11 mouse cellular contexts compared by ENCODE assay signal in genomic region chr12:118296236-118296635, GRCm38 (mm10). TPM values are rescaled to one million over a fixed set of nuclear protein-coding genes. Genes with fewer than 3 reads are reported as not detected.
DNase-seq lines count a peak whose midpoint lies in the region; ATAC-seq lines count a peak whose summit lies in the region.
"Had no signal": no experiment of that assay in that cellular context is flagged by ENCODE, and none has a peak within 500 bp of the region (broad histone marks: within the 10 kb centered on the region; RNA-seq: fewer than 3 reads in every experiment).

No protein-coding gene starts in this region.

- no peak for ATAC-seq in midbrain, embryonic 12.5 days (ENCODE audit: low FRiP score, low read depth)
- ATAC-seq in liver, embryonic 12.5 days: no peak
- ATAC-seq in neural tube, embryonic 15.5 days (ENCODE audit: low FRiP score): no peak

- H3K36me3 ChIP-seq in midbrain, embryonic 12.5 days: peaks cover 12% of the 10 kb centered on the region; the same call in 1 of the 2 replicates
- H3K36me3 ChIP-seq in midbrain, embryonic 10.5 days: peaks cover 49% of the 10 kb centered on the region
- H3K36me3 ChIP-seq in liver, embryonic 12.5 days: peaks cover 29% of the 10 kb centered on the region
- no peaks in the 10 kb centered on the region for H3K36me3 ChIP-seq in neural tube, embryonic 15.5 days

- intact Hi-C loops in left cerebral cortex, postnatal 10 days (cut with DNase I): no loop called here

- H3K4me2 ChIP-seq in midbrain, embryonic 12.5 days (replicated peaks): peak overlapping the region; percentile 47; the same call in 1 of the 2 replicates
- peak overlapping the region; percentile 62 for H3K4me2 ChIP-seq in liver, embryonic 12.5 days
- H3K4me2 ChIP-seq in neural tube, embryonic 15.5 days: peak overlapping the region; percentile 37
- H3K4me2 ChIP-seq: limb, embryonic 13.5 days had no signal

- 91% methylated on average over 2 of the region's 2 CpGs for WGBS in midbrain, embryonic 12.5 days
- 92% methylated on average over 2 of the region's 2 CpGs for WGBS in midbrain, embryonic 10.5 days
- whole genome bisulfite sequencing in liver, embryonic 12.5 days (ENCODE audit: insufficient replicate concordance): 63% methylated on average over 2 of the region's 2 CpGs
- WGBS in neural tube, embryonic 15.5 days: 93% methylated on average over 2 of the region's 2 CpGs

- H3K27ac ChIP-seq in midbrain, embryonic 12.5 days (replicated peaks): no peak overlapping the region
- no peak overlapping the region for H3K27ac ChIP-seq in midbrain, embryonic 10.5 days (replicated peaks)
- no peak overlapping the region for H3K27ac ChIP-seq in liver, embryonic 12.5 days
- H3K27ac ChIP-seq in neural tube, embryonic 15.5 days (replicated peaks): no peak overlapping the region
- H3K27ac ChIP-seq: limb, embryonic 13.5 days had no signal

- H3K4me3 ChIP-seq in midbrain, embryonic 12.5 days: no peak overlapping the region
- no peak overlapping the region for H3K4me3 ChIP-seq in midbrain, embryonic 10.5 days
- peak overlapping the region; percentile 37; the same call in 1 of the 2 replicates for H3K4me3 ChIP-seq in liver, embryonic 12.5 days
- H3K4me3 ChIP-seq in neural tube, embryonic 15.5 days (replicated peaks): no peak overlapping the region
- H3K4me3 ChIP-seq: limb, embryonic 13.5 days had no signal

- H3K9ac ChIP-seq in midbrain, embryonic 12.5 days (replicated peaks): no peak overlapping the region
- H3K9ac ChIP-seq in liver, embryonic 12.5 days: peak overlapping the region; percentile 31; the same call in 1 of the 2 replicates
- no peak overlapping the region for H3K9ac ChIP-seq in neural tube, embryonic 15.5 days (replicated peaks)
- H3K9ac ChIP-seq: limb, embryonic 13.5 days had no signal

- peaks cover 26% of the 10 kb centered on the region for H3K4me1 ChIP-seq in midbrain, embryonic 12.5 days
- H3K4me1 ChIP-seq in midbrain, embryonic 10.5 days: peaks cover 42% of the 10 kb centered on the region
- peaks cover 38% of the 10 kb centered on the region for H3K4me1 ChIP-seq in liver, embryonic 12.5 days
- peaks cover 29% of the 10 kb centered on the region for H3K4me1 ChIP-seq in neural tube, embryonic 15.5 days

- DNase-seq in midbrain, embryonic 10.5 days (ENCODE audit: low spot score): no peak
- peak; percentile 16 for DNase-seq in T-cell, adult 2 months (ENCODE audit: low spot score)
- DNase-seq in testis, postnatal 14 days (ENCODE audit: low spot score): no peak
- DNase-seq in left cerebral cortex, postnatal 10 days (ENCODE audit: extremely low spot score in 1 of 2, low spot score in 2 of 2): no peak
- DNase-seq: gastrocnemius, postnatal 25 days; heart, postnatal 10 days; thymus, postnatal 25 days had no signal

- no peaks in the 10 kb centered on the region for H3K27me3 ChIP-seq in midbrain, embryonic 12.5 days
- H3K27me3 ChIP-seq in midbrain, embryonic 10.5 days (ENCODE audit: low read depth, poor library complexity, severe bottlenecking): no peaks in the 10 kb centered on the region
- no peaks in the 10 kb centered on the region for H3K27me3 ChIP-seq in liver, embryonic 12.5 days (replicated peaks)
- no peaks in the 10 kb centered on the region for H3K27me3 ChIP-seq in neural tube, embryonic 15.5 days (replicated peaks)
- H3K27me3 ChIP-seq: limb, embryonic 13.5 days had no signal

- H3K9me3 ChIP-seq in midbrain, embryonic 12.5 days: no peaks in the 10 kb centered on the region
- no peaks in the 10 kb centered on the region for H3K9me3 ChIP-seq in midbrain, embryonic 10.5 days (replicated peaks)
- H3K9me3 ChIP-seq in liver, embryonic 12.5 days (replicated peaks): no peaks in the 10 kb centered on the region
- H3K9me3 ChIP-seq in neural tube, embryonic 15.5 days (replicated peaks): no peaks in the 10 kb centered on the region
- H3K9me3 ChIP-seq: limb, embryonic 13.5 days had no signal

RNA-seq across cellular contexts. Expression of gene Sp4, which starts 5.0 kb away (rescaled TPM):
- 21.4 and 23.9 TPM in 2 replicates for polyA plus RNA-seq in midbrain, embryonic 12.5 days (2016; fragmentation: Nextera tagmentation; extraction: Ambion mirVana)
- 10.2 and 15.1 TPM in 2 replicates for polyA plus RNA-seq in midbrain, embryonic 10.5 days (2016; fragmentation: Nextera tagmentation; extraction: Ambion mirVana)
- polyA plus RNA-seq in liver, embryonic 12.5 days (2016; fragmentation: Nextera tagmentation; extraction: Ambion mirVana): 7.2 and 7.6 TPM in 2 replicates
- polyA plus RNA-seq in neural tube, embryonic 15.5 days (2015; fragmentation: Nextera tagmentation; extraction: Ambion mirVana): 13.9 and 14.0 TPM in 2 replicates
- total RNA-seq in left cerebral cortex, postnatal 10 days (2021): 10 to 100 TPM; 29.0 to 29.4 TPM
